Mouse (Mus musculus) layer of hippocampus, adult 8-10 months (tissue): ENCODE measurements at regions not wholly inside any gene's neighbourhood (a gene's known extent, or its start where the extent isn't known, plus 50 kb on each side); places are given as distances from the start of the nearest gene placed in this dataset.

Source experiments
- DNase-seq, 2 experiments: peaks; one replicate each; pipeline ENCODE4 v3.0.0; 2022; ENCODE audit warnings: low spot score in 2 of 2

- DNase-seq, result no peak
Measured at GRCm38 (mm10) chr6:126481257-126481656, 54.0 kb downstream of the Kcna5 start.

- DNase-seq, result no peak
Measured at GRCm38 (mm10) chr6:126477506-126477905, 57.7 kb downstream of the Kcna5 start.

DNA sequence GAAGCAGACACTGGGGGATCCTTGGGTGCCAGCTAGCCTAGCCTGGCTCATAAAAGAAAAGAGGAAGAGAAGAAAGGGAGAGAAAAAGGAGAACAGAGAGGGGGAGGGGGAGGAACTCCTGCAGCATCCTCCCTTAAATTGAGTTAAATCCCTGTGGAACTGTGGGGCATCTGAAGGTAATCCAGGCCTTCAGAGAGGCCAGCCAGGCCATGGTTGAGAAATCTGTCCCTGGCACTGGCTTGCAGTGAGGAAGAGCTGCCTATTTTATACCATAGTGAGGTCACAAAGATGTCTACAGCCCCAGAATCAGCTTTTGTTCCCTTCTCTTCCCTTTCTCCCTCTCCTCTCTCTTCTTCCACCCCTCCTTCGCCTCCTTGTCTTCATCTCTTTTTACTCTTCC, 58.5 kb downstream of the Kcna5 start:
- no peak for DNase-seq

GRCm38 (mm10) chr6:126475555-126475954, 59.7 kb downstream of the Kcna5 start:
- no peak for DNase-seq

GRCm38 (mm10) chr6:126453751-126454150, 81.5 kb downstream of the Kcna5 start:
- peak in 1 of 2 experiments; percentile 12 for DNase-seq

DNA sequence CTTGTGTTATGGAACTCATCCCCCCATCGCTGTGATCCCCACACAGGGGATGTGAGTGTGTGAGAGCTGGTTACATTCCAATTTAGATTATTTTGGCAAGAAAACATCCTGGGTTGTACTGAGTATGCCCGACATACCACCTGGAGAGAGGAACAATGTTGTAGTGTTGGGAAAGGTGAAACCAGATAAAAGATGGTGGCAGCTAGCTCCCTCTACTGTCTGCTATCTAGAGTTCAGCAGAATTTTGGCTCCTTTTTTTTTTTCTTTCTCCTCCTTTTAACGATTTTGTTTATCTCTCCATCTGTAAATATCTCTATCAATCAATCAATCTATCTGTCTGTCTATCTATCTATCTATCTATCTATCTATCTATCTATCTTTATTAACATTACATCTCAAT, 89.7 kb downstream of the Kcna5 start:
- DNase-seq, result no peak

GRCm38 (mm10) chr6:126440254-126440653, 95.0 kb downstream of the Kcna5 start:
- no peak for DNase-seq

GRCm38 (mm10) chr6:126437976-126438736, 97.1 kb downstream of the Kcna5 start:
- DNase-seq, result no peak

GRCm38 (mm10) chr6:126427208-126427607, 108.0 kb downstream of the Kcna5 start:
- DNase-seq, result no peak

DNA sequence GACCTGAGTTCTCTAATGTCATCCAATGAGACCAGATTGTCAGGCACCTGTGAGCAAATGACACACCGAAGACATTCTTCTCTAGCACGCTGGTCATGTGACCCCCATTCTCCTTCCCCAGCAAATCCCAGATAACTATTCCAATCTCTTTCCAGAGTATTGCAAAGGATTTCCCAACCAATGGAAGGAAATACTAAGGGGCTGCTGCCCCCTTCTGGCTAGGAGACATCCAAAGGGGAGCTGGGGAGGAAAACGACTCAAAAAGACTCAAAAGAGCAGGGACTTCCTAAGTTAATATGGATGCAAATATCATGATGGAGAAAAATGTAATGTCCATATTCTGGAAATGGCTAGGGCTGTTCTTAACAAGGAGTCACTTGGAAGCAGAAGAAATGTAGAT, 129.5 kb downstream of the Kcna5 start:
- DNase-seq, result no peak

- DNase-seq, result no peak
Measured at GRCm38 (mm10) chr6:126404331-126405070, 130.7 kb downstream of the Kcna5 start.

- DNase-seq, result no peak
Measured at GRCm38 (mm10) chr6:126399595-126399994, 135.6 kb downstream of the Kcna5 start.

- no peak for DNase-seq
Measured at GRCm38 (mm10) chr6:126398641-126399040, 136.6 kb downstream of the Kcna5 start.

GRCm38 (mm10) chr6:126395015-126395414, 140.2 kb downstream of the Kcna5 start:
- DNase-seq, result no peak

DNA sequence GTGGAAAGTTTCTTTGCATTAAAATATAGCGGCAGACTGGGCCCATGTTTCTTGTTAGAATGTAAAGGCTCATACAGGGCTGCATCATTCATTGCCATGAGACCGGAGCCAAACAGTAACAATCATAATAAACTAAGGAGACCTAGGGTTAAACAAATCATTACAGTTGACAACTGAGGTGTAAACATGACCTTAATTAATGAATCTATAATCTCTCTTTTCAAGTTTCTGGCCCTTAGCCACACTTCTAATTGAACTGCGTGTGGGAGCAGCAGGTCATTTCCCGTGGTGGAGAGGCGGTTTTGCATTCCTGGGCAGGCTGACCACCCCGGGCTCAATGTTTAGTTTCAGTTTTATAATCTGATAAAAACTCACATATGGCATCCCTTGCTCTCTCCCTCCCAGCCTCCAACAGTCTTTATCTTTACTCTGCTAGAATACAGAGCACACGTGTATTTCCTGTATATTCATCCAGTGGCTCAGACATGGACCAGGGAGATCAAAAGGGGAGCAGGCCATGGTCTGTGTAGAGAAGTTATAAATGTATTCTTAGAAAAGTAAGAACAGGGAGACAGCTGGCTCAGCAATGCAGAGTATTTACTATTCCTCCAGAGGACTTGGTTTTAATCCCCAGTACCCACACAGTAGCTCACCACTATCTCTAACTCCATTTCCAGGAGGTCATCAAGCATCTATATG, 141.0 kb downstream of the Kcna5 start:
- DNase-seq, result no peak

GRCm38 (mm10) chr6:126384210-126385012, 150.8 kb downstream of the Kcna5 start:
- no peak for DNase-seq

- DNase-seq, result no peak
Measured at GRCm38 (mm10) chr6:126377216-126377615, 158.0 kb downstream of the Kcna5 start.

DNA sequence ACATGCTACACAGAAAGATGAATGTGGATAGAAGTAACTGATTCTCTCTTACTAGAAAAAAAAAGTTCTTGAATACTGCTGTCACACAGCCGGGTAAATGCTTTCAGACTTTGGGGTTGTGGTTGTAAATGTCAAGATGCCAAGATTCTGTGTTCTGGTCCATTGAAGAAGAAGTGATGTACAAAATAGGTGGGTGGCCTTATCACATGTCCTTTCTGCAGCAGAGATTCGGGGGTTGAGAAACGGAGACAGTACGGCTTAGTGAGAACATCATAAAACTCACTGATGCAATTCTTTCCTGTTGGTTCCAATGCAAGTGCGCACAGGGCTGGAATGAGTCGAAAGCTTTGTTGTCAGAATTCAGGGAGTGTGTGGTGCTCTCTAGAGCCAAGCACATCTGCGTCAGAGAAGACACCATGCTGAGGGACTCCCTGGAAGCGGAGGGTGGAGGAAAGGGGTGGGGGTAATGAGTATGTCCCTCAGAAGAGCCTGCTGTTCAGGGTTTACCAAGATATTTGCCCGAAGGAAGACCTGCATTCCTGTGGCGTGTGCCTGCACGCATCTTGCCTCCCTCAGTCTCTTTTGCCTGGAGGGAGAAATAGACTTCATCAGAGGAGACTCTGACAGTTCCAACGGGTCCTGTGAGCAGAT, 160.1 kb downstream of the Kcna5 start:
- DNase-seq, result no peak

DNA sequence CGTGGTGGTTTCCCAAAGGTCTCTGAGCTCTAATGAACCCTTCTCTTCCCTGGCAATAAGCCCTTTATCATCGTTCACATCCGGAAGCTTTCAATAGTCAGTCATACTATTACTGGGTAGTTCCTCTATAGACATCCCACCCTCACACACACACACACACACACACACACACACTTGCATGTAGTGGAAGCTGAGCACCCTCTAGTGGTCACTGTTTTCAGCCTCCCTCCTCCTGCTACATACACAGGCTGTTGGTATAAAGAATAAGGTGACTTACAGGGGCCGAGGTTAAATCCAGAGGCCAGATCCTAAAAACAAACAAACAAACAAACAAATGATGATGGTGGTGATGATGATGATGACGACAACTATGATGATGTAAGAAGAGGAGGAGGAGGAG, 163.2 kb downstream of the Kcna5 start:
- peak; percentile 13 to 30 for DNase-seq

DNA sequence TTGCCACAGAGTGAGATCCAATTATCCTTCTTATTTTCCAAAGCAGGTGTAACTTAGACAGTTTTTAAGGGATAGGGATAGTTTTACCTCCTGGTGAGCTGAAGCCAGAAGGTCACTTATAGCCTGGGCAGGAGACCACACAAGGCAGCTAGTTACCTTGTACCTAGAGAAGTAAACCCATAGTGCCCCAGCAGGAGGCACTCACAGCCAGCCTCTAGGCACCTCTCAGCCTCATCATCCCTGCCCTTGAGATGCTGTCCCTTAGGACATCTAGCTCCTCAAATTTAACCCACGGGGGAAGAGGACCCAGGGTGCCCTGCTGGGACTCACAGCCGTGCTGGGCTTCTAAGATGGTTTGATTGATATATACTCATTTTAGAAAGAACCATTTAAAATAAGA, 163.7 kb downstream of the Kcna5 start:
- DNase-seq, result no peak

DNA sequence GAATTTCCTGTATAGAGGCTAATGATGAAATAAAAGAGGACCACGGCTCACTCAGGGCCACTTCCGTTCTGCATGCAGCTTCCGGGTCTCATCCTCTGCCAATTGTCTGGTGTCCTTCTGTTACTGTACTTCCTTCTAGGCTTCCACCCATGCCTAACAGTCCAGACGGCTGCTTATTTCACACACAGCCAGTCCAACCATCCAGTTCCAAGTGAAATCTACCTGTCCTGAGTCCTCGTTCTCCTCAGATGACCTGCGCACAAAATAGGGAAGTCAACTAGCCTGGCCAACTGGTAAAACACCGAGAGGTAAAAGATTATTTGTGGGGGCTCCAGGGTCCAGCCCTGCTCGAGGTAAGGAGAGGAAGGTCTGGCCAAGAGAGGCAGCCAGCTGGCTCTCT, 169.7 kb downstream of the Kcna5 start:
- DNase-seq, result no peak
